Mouse (Mus musculus): ENCODE measurements at regions not wholly inside any gene's neighbourhood (a gene's known extent, or its start where the extent isn't known, plus 50 kb on each side); places are given as distances from the start of the nearest gene placed in this dataset.

- no peaks in the 10 kb centered on the region for H3K27me3 ChIP-seq (ENCODE audit: insufficient read depth, low read length)
- H3K27ac ChIP-seq = no peak overlapping the region
- WGBS = 65% methylated on average over 4 of the region's 4 CpGs
- H3K4me1 ChIP-seq (replicated peaks; ENCODE audit: insufficient read depth, low read length) = no peaks in the 10 kb centered on the region
- H3K9ac ChIP-seq (ENCODE audit: low read depth, low read length) = no peak overlapping the region
- peak; percentile 55 for TF ChIP-seq CTCF (IDR thresholded peaks at IDR 0.05; ENCODE audit: low read depth)
- H3K4me2 ChIP-seq (ENCODE audit: low read length) = no peak overlapping the region
- no peaks in the 10 kb centered on the region for H3K36me3 ChIP-seq (ENCODE audit: insufficient read depth, low read length)
- H3K9me3 ChIP-seq (replicated peaks; ENCODE audit: low read length) = no peaks in the 10 kb centered on the region
- no peak for DNase-seq (ENCODE audit: low spot score)
- ATAC-seq (replicated peaks; ENCODE audit: low FRiP score, low read depth) = no peak
- H3K4me3 ChIP-seq (replicated peaks; ENCODE audit: low read depth, low read length) = no peak overlapping the region
Measured at GRCm38 (mm10) chr9:12692329-12692728, 553.3 kb downstream of the Jrkl start.

GRCm38 (mm10) chr9:12690948-12691279 lies 554.7 kb downstream of the Jrkl start:
- DNase-seq (ENCODE audit: low spot score) (no peak), ATAC-seq (replicated peaks; ENCODE audit: low FRiP score, low read depth) (no peak)
- Histone ChIP-seq H3K4me3 (replicated peaks; ENCODE audit: low read depth, low read length) (no peak overlapping the region), H3K9ac (ENCODE audit: low read depth, low read length) (no peak overlapping the region), H3K4me1 (replicated peaks; ENCODE audit: insufficient read depth, low read length) (no peaks in the 10 kb centered on the region), H3K36me3 (ENCODE audit: insufficient read depth, low read length) (no peaks in the 10 kb centered on the region), H3K9me3 (replicated peaks; ENCODE audit: low read length) (no peaks in the 10 kb centered on the region), H3K27ac (no peak overlapping the region), H3K27me3 (ENCODE audit: insufficient read depth, low read length) (no peaks in the 10 kb centered on the region), H3K4me2 (ENCODE audit: low read length) (no peak overlapping the region)
- no peak for TF ChIP-seq CTCF (IDR thresholded peaks at IDR 0.05; ENCODE audit: low read depth)
- WGBS = 28% methylated on average over 1 of the region's 1 CpGs

DNA sequence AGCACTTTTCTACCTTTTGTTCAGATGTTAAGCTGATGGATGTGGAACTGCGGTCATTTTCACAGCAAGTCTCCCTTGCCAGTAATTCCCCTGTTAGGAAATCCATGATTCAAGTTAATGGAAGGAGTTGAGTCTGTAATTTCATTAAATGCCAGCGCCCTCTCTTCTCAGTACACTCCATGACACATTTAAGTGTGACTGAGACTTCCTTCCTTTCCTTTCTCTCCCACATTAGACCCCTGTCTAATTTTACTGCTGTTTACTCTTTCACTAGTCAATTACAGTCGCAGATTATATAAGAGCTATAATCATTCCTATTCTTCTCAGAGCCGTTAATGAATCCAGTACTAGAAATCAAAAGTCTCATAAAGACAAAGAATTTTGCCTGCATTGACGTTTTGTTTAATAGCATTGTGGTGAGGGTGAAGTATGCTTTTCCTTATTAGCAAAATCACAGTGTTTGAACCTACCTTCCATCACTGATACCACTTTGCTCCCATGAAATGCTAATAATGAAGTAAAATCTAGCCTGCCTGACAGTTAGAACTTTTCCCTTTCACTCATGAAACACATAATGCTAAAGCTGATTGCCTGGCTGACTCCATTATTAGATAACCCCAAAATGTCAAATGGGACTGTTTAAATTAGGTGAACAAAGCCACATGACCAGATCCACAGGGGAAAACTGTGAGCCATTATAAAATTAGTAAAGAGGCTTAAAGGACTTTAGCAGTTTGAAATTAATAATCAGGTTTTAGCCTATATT lies 555.3 kb downstream of the Jrkl start:
- no peak overlapping the region for H3K9ac ChIP-seq (ENCODE audit: low read depth, low read length)

More for the DNA sequence above, 555.3 kb downstream of the Jrkl start:
- Histone ChIP-seq H3K9me3 (replicated peaks; ENCODE audit: low read length) (no peaks in the 10 kb centered on the region), H3K4me1 (replicated peaks; ENCODE audit: insufficient read depth, low read length) (no peaks in the 10 kb centered on the region), H3K27ac (no peak overlapping the region), H3K4me2 (ENCODE audit: low read length) (no peak overlapping the region), H3K4me3 (replicated peaks; ENCODE audit: low read depth, low read length) (no peak overlapping the region), H3K36me3 (ENCODE audit: insufficient read depth, low read length) (no peaks in the 10 kb centered on the region), H3K27me3 (ENCODE audit: insufficient read depth, low read length) (no peaks in the 10 kb centered on the region)
- DNase-seq (ENCODE audit: low spot score) = no peak
- ATAC-seq (replicated peaks; ENCODE audit: low FRiP score, low read depth) = no peak
- WGBS = 39% methylated on average over 5 of the region's 5 CpGs
- TF ChIP-seq CTCF (IDR thresholded peaks at IDR 0.05; ENCODE audit: low read depth) = no peak

All from kidney, postnatal 0 days (tissue).